Mouse (Mus musculus) myocyte (in vitro differentiated cells): Measurements from ENCODE around the gene Bnipl.

Experiments used
- E2F4 ChIP-seq: IDR thresholded peaks from one replicate; pipeline ENCODE4 v1.6.1; 2011; ENCODE audit warnings: mild to moderate bottlenecking, control low read depth, moderate library complexity; ENCODE audit not compliant: insufficient read depth
- MYOD1 ChIP-seq, 3 experiments: IDR thresholded peaks; one replicate each; pipeline ENCODE4 v1.6.1; 2011; ENCODE audit warnings: control low read depth in 2 of 3, low read depth in 2 of 3, mild to moderate bottlenecking in 2 of 3, moderate library complexity in 1 of 3; ENCODE audit not compliant: insufficient read length in 2 of 3, control insufficient read depth in 1 of 3
- MYOG ChIP-seq, 3 experiments: IDR thresholded peaks; one replicate each; pipeline ENCODE4 v1.6.1; 2011; ENCODE audit warnings: control low read depth in 2 of 3, low read depth in 2 of 3, mild to moderate bottlenecking in 2 of 3; ENCODE audit not compliant: insufficient read length in 2 of 3, control insufficient read depth in 1 of 3, insufficient read depth in 1 of 3
- POLR2A ChIP-seq: IDR thresholded peaks from one replicate; pipeline ENCODE4 v1.6.1; 2011; ENCODE audit warnings: low read depth, mild to moderate bottlenecking, control low read depth, moderate library complexity; ENCODE audit not compliant: insufficient read length
- POLR2AphosphoS2 ChIP-seq: IDR thresholded peaks from one replicate; pipeline ENCODE4 v1.6.1; 2011; ENCODE audit warnings: low read depth, control low read depth; ENCODE audit not compliant: insufficient read length
- SRF ChIP-seq: IDR thresholded peaks from one replicate; pipeline ENCODE4 v1.6.1; 2011; ENCODE audit warnings: low read depth; ENCODE audit not compliant: control insufficient read depth, insufficient read length
- TCF12 ChIP-seq: IDR thresholded peaks from one replicate; pipeline ENCODE4 v1.6.1; 2011; ENCODE audit warnings: mild to moderate bottlenecking, control low read depth; ENCODE audit not compliant: poor library complexity, insufficient read depth, severe bottlenecking

- TF ChIP-seq E2F4 (no peak), POLR2AphosphoS2 (no peak), TCF12 (no peak), POLR2A (no peak), MYOD1 (IDR thresholded peaks at IDR 0.05; ENCODE audit: control insufficient read depth in 1 of 3, insufficient read length in 2 of 3, low read depth in 2 of 3) (no peak), SRF (no peak), MYOG (IDR thresholded peaks at IDR 0.05; ENCODE audit: control insufficient read depth in 1 of 3, insufficient read depth in 1 of 3, insufficient read length in 2 of 3, low read depth in 2 of 3) (no peak)
These were observed 3.2 kb downstream of the Bnipl start for GRCm38 (mm10) chr3:95247660-95248336.
